Mouse (Mus musculus): ENCODE data around the gene C8g.

C8g gene

GRCm38 (mm10) chr2:25500576-25501405 lies 728 bp downstream of the C8g start, which contains the start of gene Fbxw5:
Fbxw5 (plus strand) TSS chr2:25500750.
- DNase-seq (ENCODE audit: low read depth, low spot score): peak; percentile 96

DNA sequence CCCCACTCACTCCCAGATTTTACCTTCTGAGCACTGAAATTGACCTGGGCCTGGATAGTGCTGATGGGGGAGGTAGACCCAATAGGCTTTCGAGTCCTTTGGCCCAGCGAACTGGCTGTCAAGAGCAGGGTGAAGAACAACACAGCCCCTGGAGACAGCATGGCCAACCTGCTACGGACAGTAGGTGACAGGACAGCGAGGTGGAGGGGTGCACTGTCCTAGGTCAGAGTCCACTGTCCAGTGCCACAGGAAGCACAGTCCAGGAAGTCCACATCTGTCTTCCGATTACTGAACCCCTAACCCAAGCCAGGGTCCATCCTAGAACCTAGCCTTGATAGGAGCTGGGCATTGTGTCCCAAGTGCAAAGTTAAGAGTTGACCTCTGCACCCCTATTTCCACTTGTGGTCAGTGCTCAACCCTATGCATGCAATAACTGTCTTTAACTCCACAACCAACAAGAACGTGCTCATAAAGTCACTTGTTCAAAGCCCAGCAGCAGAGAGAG lies 1.4 kb downstream of the C8g start:
- DNase-seq (ENCODE audit: low read depth, low spot score): peak; percentile 10

DNA sequence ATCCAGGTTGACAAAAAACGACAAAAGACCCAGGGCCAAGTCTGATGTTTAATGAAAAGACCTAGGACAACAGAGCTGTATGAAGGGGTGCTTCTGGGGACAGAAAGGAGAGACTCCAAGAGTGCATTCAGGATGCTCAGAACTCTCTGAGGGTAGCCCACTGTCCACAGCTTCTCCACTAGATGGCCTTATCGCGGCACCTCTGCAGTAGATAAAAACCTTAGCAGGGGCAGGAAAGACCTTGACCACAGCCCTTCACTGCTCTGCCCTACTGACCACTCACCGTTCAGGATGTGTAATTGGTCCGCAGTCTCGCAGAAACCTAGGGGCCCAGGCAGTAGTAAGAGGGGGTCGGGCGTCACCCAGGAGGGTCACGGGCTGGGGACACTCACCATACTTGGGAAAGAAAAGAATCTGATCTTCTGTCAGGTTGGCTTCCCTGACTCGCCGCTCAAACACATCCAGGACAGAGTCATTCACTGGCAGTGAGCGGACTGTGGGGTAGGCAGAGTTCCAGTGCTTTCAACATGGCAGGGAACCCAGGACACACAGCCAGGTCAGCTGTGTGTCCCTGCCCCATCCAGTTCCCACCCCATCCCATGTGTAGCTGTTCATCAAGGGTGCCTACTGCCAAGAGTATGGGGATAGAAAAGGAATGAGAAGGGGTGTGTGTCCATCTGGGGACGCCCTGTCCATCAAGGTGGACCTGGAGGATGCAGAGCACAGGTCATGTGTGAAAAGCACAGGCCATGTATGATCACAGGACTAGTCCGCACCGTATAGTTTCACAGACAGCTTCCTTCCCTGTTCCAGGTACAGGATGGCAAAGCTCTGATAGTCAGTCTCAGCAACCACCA lies 2.7 kb downstream of the C8g start:
- DNase-seq (ENCODE audit: low read depth, low spot score): no peak

GRCm38 (mm10) chr2:25497846-25498575 lies 3.5 kb downstream of the C8g start:
- DNase-seq (ENCODE audit: low read depth, low spot score): no peak

DNA sequence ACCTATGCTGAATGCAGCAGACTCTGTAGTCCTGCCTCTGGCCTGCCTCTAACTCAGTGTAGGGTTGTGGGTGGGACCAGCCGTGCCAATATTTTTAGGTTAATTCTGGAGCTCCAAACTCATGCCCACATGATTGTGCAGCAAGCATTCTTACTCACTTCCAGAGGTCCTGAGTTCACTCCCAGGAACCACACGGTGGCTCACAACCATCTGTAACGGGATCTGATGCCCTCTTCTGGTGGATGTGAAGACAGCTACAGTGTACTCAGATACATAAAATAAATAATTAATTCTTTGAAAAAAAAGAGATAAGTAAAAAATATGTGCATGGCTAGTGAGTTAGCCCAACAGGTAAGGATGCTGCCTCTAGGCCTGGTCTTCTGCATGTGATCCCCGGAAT lies 5.1 kb downstream of the C8g start:
- DNase-seq (ENCODE audit: low read depth, low spot score): peak; percentile 35

- DNase-seq (ENCODE audit: low read depth, low spot score): no peak
Measured at GRCm38 (mm10) chr2:25493476-25493961, 8.0 kb downstream of the C8g start, which contains the start of gene Lcn12. Lcn12 (minus strand) TSS chr2:25493911.

DNA sequence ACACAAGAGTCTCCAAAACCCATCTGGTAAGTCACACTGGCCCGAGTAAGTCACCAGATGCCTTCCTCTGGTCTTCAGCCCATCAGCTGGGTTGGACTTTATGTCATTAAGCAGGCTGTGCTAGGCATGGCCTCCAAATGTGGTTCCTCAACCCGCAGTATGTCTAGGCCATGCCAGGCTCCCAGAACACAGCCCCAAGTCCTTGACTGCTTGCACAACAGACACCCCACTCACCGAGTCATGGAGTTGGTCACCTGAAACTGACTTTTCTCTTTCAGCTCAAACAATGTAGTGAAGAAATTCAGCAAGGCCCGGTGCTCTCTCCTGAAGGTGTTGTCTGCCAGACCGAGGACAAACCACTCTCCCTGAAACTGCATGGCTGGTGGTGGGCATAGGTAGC lies 8.5 kb downstream of the C8g start:
- DNase-seq (ENCODE audit: low read depth, low spot score): no peak

DNA sequence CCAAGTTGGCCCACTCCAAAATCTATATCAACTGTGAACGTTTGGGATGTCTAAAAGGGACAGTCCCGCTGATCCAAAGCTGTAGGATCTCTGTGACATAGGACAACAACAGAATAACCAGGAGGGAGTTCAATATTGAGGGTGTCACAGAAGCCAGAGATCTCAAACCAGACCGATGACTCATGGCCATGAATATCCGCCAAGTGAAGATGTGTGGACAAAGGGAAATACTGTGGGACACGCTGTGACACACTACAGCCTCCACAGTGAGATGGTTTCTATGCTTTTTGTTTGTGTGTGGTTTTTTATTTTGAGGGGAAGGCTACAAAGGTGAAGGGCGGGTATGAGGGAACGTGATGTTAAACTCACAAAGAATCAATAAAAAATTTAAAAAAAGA lies 12.8 kb downstream of the C8g start:
- no peak for DNase-seq (ENCODE audit: low read depth, low spot score)

DNA sequence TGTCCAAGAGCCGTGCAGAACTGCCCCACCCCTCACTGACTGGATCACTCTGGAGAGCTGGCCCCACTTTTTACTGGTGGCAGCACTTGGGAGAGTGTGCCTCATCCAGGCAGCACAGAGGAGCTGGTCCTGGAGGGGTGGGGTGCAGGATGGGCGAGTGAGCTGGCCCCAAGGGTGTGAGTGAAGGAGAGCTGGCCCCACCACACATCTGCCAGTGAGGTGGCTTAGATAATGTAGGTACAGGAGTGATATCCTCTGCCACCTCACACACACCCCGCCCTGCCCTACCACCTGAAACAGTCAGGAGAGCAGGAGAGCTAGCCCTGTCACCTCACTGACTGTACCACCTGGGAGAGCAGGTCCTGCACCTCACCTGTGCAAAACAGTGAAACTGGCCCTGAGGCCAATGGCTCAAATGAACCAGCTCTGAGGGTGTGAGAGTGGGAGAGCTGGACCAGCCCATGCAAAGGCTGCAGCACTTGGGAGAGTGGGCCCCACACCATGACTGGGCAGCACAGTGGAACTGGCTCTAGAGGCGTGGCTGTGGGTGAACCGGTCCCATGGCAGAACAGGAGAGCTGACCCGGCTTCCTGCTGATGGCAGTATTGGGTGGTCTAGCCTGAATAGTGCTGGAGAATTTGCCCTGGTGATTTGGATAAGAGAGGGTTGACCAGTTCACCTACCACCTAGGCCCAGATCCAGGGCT lies 13.4 kb downstream of the C8g start:
- DNase-seq (ENCODE audit: low read depth, low spot score): no peak

- DNase-seq (ENCODE audit: low read depth, low spot score): no peak
Measured at GRCm38 (mm10) chr2:25484901-25485647, 16.4 kb downstream of the C8g start.

DNA sequence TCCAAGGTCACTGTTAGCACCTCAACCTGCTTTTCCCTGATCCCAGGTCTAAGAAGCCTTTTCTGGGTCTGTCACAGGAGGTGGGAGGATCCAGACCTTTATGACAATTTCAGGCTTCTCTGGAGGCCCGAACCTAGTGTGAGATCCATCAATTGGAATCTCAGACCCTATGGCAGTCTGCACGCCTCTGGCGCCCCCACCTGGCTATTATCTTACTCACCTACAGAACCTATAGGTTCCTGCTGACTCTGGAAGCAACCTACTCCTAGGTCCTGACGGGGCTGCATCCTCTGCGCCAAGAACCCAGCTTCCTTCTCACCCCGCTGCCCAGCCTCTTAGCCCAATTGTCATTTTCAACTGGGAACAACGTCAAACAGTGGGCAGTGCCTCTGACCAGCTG lies 18.6 kb downstream of the C8g start:
- no peak for DNase-seq (ENCODE audit: low read depth, low spot score)

DNA sequence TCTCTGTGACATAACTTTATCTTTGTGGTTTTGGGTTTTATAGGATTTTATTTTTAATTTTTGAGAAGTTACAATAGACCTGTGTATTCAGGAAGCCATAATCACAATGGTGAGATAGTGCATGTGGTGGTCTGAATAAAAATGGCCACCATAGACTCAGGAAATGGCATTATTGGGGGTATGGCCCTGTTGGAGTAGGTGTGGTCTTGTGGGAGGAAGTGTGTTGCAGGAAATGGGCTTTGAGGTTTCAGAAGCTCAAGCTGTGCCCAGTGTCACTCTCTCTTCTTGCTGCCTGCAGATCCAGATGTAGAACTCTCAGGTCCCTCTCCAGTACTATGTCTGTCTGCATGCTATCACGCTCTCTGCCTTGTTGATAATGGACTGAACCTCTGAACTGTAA lies 21.0 kb downstream of the C8g start:
- DNase-seq (ENCODE audit: low read depth, low spot score): no peak

DNA sequence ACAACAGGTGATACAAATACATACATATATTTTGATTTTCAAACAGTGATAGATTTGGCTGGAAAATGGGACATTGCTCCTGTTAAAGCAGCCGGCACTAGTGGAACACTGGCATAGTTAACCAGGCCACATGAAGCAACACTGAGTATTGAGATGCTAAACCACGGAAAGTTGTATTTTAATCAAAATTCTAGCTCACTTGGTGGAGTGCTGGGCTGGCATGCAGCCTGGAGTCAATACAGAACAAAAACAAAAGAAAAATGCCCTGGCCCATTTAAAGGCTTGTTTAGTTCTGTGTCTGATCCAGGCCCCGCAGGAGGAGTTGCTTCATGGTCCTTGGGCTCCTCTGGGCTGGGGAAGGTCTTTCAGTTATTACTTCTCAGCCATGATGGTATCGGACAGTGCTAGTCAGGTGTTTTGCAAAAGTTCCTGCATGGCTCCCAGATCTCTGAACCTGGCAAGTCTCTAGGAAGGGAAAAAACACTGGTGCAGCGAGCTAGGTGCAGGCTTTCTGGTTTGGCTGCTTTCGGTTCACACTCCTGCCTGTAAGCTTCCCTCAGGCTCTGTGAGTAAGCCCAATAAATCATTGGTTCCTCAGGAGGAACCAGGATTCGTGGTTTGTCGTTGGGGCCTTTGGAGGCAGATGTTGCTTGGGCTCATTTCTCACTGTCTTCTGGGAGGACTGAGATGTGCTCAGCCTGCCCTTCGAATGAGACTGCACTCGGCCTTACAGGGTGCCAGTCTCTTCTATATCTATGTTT lies 21.8 kb downstream of the C8g start:
- DNase-seq (ENCODE audit: low read depth, low spot score): no peak

DNA sequence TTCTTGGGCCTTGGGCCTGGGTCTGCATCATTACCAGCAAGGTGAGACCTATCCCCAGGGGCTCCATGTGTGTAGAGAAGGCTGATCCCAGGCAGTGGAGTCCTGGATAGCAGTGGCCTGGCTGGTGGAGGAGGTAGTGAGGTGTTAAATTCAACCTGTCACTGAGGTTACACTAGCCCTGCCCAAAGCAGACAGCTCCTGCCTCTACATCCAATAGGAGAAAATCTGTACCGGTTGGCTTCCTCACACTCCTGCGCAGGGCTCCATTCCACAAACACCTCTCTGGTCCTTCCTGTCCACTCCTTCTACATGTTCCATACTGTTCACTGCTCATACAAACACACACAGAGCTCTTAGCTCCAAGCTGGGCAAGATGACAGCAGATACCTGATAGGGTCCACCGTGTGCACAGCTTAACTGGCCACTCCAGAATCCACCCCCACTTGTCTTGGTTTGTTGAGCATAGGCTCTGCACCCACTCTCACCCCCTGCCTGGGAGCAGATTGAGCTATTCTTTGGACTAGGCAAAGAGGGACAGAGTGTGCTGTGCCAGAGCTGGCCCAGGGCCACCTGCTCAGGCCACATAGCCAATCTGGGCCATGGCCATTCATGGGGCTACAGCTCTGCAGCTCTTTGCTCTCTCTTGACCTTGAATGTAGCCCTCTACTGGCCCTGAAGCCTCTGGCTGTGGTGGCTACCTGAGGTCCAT lies 23.4 kb downstream of the C8g start:
- no peak for DNase-seq (ENCODE audit: low read depth, low spot score)

- DNase-seq (ENCODE audit: low read depth, low spot score): no peak
Measured at GRCm38 (mm10) chr2:25477541-25477940, 24.0 kb downstream of the C8g start.

GRCm38 (mm10) chr2:25472550-25472949 lies 29.0 kb downstream of the C8g start:
- no peak for DNase-seq (ENCODE audit: low read depth, low spot score)

GRCm38 (mm10) chr2:25469969-25470368 lies 31.6 kb downstream of the C8g start, which contains the start of gene Ptgds:
Ptgds (minus strand) TSS chr2:25470046.
- no peak for DNase-seq (ENCODE audit: low read depth, low spot score)

- no peak for DNase-seq (ENCODE audit: low read depth, low spot score)
Measured at GRCm38 (mm10) chr2:25468962-25469915, 32.3 kb downstream of the C8g start.

Measured in mesoderm, embryonic 11.5 days (tissue).